Mouse (Mus musculus) layer of hippocampus, adult 8-10 months (tissue): ENCODE measurements around the gene Prtg. TPM values are rescaled to one million over a fixed set of nuclear protein-coding genes. Genes with fewer than 3 reads are reported as not detected.

Experiments used
- DNase-seq, 2 experiments: peaks; one replicate each; pipeline ENCODE4 v3.0.0; 2022; ENCODE audit warnings: low spot score in 2 of 2
- total RNA-seq, 4 experiments: library from RNA; stranded (reverse); gene quantifications; 2 replicates each; pipeline ENCODE4 v1.2.4; 2022

Gene Prtg
- total RNA-seq: 1 to 10 TPM; 2.2 to 2.9 (median 2.7) TPM

GRCm38 (mm10) chr9:72806731-72807419 lies at the start of gene Prtg:
Gene Prtg (plus strand): TSS chr9:72806874.
- DNase-seq: no peak

- DNase-seq: no peak
Observed at GRCm38 (mm10) chr9:72757143-72757542, 49.5 kb upstream of the Prtg start.

GRCm38 (mm10) chr9:72758705-72759131 lies 48.0 kb upstream of the Prtg start:
- DNase-seq: peak in 1 of 2 experiments; percentile 52

DNA sequence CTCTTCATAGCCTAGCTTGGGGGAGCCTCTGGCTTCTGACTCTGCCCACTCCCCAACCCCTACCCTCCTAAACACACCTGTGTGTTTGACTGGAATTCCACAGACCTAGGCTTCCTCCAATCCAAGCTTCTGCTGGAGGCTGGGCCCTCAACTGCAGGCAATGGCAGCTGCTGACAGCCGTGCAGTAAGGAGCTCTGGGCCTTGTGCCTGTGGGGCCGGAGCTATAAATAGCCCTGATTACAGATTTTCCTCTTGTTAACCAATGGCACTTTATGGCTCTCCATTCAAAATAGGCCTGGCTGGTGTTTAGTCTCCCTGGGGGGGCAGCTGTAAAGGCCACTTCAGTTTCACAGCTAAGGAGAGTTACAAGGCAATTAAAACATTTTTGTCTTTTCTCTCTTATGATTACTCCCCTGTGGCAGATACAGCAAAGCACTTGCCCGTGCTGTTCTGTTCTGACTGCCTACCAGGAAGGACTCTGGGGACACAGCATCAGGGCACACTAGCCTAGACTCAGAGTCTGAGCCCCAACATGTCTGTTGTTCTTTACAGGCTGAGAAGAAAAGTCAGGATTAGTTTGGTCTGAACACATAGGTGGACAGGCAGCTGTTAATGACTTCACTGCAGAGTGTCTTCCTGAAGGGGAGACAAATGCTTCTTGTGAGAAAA lies 43.5 kb upstream of the Prtg start:
- no peak for DNase-seq

- DNase-seq: peak; percentile 91 to 95
Observed at GRCm38 (mm10) chr9:72766789-72767349, 39.8 kb upstream of the Prtg start.

- no peak for DNase-seq
Observed at GRCm38 (mm10) chr9:72775022-72775421, 31.7 kb upstream of the Prtg start.

DNA sequence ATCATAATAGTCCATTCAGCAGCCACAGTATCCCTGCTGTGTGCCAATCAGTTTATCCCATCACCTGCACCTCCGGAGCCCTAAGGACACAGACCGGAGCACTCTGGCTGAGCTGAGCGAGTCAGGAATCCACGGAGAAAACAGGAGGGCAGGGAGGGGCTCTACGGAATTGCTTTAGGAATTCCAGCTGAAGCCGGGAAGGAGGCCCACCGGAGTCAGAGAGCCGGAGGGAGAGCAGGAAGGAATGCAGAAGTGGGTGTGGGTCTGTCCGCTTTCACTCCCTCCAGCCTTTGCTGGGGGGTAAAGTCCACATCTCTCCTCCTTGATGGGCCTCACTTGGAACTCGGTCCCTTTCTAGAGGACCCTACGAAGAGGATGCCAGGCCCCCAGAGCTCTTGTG lies 27.7 kb upstream of the Prtg start:
- DNase-seq: no peak

DNA sequence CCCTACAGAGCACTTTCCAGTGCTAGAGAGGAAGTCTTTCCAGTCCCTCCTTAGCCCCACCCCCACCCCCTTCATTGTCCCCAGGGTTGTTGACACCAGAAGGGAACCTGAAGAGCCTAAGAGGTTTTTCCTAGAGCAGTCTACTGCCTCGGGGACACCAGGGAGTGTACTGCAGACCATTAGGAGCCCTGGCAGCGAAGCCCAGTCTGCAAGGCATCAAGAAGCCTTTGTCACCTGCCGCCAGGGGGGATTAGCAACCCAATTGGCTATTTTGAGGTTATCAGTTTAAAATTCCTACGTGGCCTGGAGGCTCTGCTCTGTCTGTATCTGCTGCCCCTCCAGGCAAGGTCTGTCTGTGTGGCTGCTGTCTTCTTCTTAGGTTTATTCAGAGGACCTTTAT lies 26.9 kb upstream of the Prtg start:
- DNase-seq: no peak

DNA sequence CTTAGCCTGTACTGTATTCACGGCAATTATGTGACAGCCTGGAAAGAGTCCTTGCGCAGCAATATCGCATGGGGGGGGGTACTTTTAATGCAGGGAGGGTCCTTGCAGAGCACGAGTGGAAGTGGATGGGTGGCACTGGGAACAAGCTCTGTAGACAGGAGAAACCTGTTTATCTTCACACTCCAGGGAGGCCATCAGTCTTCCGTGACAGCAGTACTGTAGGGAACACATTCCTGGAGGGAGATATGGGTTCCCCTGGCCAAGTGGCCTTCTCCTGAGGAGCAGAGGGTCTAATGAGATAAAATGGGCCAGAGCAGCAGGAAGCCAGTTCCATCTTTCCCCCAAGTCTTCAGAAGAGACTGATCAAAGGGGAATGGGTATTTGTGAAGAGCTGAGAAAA lies 26.0 kb upstream of the Prtg start:
- no peak for DNase-seq

GRCm38 (mm10) chr9:72781466-72781865 lies 25.2 kb upstream of the Prtg start:
- DNase-seq: no peak

GRCm38 (mm10) chr9:72782121-72782520 lies 24.6 kb upstream of the Prtg start:
- no peak for DNase-seq

GRCm38 (mm10) chr9:72787732-72788131 lies 18.9 kb upstream of the Prtg start:
- no peak for DNase-seq

DNA sequence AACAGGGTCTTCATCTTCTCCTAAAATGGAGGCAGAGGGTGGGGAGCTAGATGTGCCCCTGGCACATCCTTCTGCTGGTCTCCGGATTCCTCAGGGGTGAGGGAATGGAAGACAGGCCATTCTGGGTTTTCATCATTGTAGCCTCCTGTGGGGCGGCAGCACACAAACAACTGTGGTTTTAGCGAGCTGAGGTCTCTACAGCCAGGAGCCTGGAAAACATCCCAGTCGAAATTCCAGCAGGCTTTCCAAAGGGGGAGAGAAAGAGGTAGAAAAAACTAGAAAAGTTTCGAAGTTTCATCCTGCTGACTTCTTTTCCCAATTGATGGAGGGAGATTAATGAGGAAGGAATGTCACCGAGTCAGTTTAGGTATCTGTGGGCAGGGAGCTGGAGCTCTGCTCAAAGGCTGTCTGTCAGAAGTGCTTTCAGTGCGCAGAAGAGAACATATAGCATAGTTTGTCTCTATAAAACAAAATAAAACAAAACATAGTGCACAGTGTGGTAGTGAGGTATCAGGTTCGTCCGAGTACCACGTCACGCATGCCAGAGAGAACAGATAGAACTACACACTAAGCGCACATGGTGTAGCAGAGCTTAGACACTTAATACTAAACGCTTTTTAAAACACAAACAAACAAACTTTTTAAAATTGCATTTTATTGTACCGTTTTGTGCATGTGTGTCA lies 16.0 kb upstream of the Prtg start:
- DNase-seq: no peak

- no peak for DNase-seq
Observed at GRCm38 (mm10) chr9:72791213-72791582, 15.5 kb upstream of the Prtg start.

GRCm38 (mm10) chr9:72791681-72792080 lies 15.0 kb upstream of the Prtg start:
- DNase-seq: no peak

- no peak for DNase-seq
Observed at GRCm38 (mm10) chr9:72795243-72795642, 11.4 kb upstream of the Prtg start.

DNA sequence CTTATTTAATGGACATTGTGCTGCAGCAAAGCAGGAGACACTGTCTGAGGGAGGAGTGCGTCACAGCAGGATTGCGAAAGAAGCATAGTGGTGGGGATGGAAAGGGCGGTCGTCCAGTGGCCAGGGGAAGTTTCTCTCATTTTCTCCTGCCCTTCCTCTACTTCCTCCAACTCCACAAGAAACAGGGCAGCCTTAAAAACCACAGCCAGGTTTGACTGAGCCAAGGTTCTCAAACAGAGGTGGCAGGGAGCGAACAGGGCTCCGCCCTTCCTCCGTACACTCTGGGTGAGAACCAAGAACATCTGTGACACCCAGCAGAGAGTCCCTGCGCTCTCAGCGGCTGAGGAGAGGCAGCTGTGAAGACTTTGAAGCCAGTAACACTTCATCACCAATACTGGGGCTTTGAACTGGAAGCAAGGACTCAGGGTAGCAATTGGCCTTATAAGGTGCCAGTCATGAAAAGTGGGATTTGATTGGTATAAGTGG lies 9.5 kb upstream of the Prtg start:
- no peak for DNase-seq

DNA sequence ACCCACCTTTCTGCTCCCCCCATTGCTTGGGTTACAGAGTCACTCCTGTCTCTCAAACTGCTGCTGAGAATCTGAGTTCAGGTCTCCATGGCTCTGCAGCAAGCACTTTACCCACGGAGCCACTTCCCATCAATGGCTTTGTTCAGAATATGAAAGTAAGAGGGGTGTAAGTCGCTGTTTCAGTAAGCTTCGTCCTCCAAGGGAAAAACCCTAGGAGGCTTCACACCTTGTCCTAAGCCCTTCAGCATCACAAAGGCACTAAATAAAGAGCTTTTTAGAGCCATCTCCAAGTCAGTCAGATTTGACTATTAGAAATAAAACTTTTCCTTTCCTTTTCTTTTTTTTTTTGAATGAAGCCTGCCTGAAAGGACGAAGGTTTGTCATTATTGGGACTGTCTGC lies 3.4 kb upstream of the Prtg start:
- DNase-seq: no peak

DNA sequence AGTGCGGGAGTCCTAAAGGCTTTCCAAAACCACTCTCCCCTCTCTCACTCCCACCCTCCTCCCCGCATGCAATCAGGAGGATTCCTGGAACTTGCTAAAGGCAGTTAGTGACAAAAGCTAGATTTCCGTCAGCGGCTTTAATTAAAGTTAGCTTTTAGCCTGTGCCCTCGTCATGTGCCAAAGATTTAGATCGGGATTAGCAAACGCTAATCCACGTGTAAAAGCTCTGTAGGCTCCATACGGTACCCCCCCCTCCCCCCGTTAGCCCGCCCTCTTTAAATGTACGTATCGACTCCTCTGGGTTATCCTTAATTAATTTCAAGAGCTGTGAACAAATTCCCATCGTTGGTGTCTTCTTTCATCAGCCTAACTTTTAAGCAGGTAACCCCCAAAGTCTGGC lies 528 bp upstream of the Prtg start:
- DNase-seq: no peak

DNA sequence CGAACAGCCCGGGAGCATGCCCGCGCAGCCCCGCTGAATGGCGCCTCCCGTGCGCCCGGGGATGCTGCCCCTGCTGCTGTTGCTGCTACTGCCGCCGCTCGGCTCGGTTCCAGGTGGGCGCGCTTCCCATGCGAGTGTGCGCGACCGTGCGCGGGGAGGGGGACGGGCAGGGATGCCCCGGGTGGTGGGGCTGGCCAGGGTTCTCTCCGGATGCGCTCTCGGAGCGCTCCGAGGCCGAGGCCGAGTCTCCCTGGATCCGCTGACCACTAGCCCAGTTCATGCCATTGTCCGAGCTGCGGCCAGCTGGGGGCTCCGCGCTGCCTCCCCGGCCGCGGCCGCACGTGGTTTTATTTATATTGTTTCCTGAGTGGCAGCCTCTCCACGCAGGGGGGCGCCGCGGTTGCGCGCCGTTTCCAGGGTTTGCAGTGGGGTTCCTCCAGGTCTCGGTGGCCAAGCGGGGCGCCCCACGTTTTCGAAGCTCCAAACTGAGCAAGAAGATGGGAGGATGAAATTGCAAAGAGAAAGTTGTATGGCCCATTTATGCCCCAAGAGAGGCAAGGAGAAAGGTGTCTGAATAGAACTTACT lies 839 bp downstream of the Prtg start:
- DNase-seq: peak; percentile 35 to 60

DNA sequence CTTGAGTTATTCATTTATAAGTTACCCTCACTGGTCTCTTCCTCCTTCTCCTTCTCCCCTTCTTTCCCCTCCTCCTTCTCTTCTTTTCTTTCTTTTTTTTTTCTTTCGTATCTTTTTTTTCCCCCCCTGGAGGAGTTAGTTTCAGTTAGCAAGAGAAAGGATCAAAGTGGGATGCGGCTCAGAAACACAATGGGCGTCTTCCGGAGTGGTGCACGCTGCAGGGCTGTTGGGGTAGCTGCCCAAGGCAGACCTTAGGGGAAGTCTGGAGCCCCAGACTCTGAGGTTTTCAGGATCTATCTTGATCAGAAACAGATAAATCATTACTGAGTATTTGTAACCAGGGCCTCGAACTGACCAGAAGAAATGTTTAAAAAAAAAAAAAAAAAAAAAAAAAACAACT lies 1.5 kb downstream of the Prtg start:
- no peak for DNase-seq

- DNase-seq: no peak
Observed at GRCm38 (mm10) chr9:72808586-72808985, 1.9 kb downstream of the Prtg start.
